Mouse (Mus musculus): ENCODE data around the gene Col11a2. TPM values are rescaled to one million over a fixed set of nuclear protein-coding genes. Genes with fewer than 3 reads are reported as not detected.
A peak's percentile ranks its signal among the peaks of the same experiment; 100 is the strongest.
"Not testable (repeated sequence)": the region's sequence is repeated elsewhere in the genome, so short reads cannot be mapped to it uniquely, and the experiment has no call there.

Col11a2 gene
- 1 to 10 TPM; 3.0 to 9.6 TPM for total RNA-seq (2021)
- long read RNA-seq, experiment 1, full-length matches to known transcripts, result 2 of 16 reads
- long read RNA-seq, experiment 1, partial matches to known transcripts, result 11 of 16 reads
- long read RNA-seq, experiment 1, other reads (novel, unspliced or antisense), result 3 of 16 reads
- long read RNA-seq, experiment 2, partial matches to known transcripts, result 6 of 8 reads
- long read RNA-seq, experiment 2, other reads (novel, unspliced or antisense), result 2 of 8 reads

GRCm38 (mm10) chr17:34038878-34039561, at the start of gene Col11a2:
Col11a2 (plus strand) TSS chr17:34039437.
- DNase-seq, result peak; percentile 49
- Histone ChIP-seq H3K4me3 (peak within 1 kb of the TSS; percentile 57), H3K27ac (peak within 1 kb of the TSS; percentile 81)
- TF ChIP-seq CTCF (IDR thresholded peaks at IDR 0.05), result no peak
- intact Hi-C loops (cut with DNase I), result loop anchor here (5.0 kb wide), 1 partner anchor 68 kb away; no protein-coding TSS in a partner anchor

- intact Hi-C loops (cut with DNase I), result no loop called here
- peak; percentile 84 for TF ChIP-seq CTCF (IDR thresholded peaks at IDR 0.05)
- DNase-seq, result peak; percentile 43
- Histone ChIP-seq H3K4me3 (no peak overlapping the region), H3K27ac (no peak overlapping the region)
Measured at GRCm38 (mm10) chr17:33991788-33992664, 47.2 kb upstream of the Col11a2 start.

GRCm38 (mm10) chr17:33994959-33995358, 44.3 kb upstream of the Col11a2 start:
- DNase-seq, result no peak
- Histone ChIP-seq H3K4me3 (no peak overlapping the region), H3K27ac (no peak overlapping the region)
- TF ChIP-seq CTCF (IDR thresholded peaks at IDR 0.05), result no peak
- intact Hi-C loops (cut with DNase I), result loop anchor here (1.0 kb wide), 1 partner anchor 1273 kb away; no protein-coding TSS in a partner anchor

- no peak overlapping the region for H3K4me3 ChIP-seq
- DNase-seq, result no peak
- no peak overlapping the region for H3K27ac ChIP-seq
- TF ChIP-seq CTCF (IDR thresholded peaks at IDR 0.05), result no peak
- intact Hi-C loops (cut with DNase I), result loop anchor here (1.0 kb wide), 1 partner anchor 1273 kb away; no protein-coding TSS in a partner anchor
Measured at GRCm38 (mm10) chr17:33995651-33996050, 43.6 kb upstream of the Col11a2 start.

- H3K4me3 ChIP-seq; DNase-seq; H3K27ac ChIP-seq; intact Hi-C loops (cut with DNase I): not testable (repeated sequence)
Measured at GRCm38 (mm10) chr17:33997025-33997424, 42.2 kb upstream of the Col11a2 start.

- peak overlapping the region; percentile 89 for H3K4me3 ChIP-seq
- intact Hi-C loops (cut with DNase I); DNase-seq; H3K27ac ChIP-seq: not testable (repeated sequence)
Measured at GRCm38 (mm10) chr17:33998697-33999096, 40.5 kb upstream of the Col11a2 start.

- intact Hi-C loops (cut with DNase I), result no loop called here
- peak overlapping the region; percentile 83 for H3K27ac ChIP-seq
- peak overlapping the region; percentile 89 for H3K4me3 ChIP-seq
- TF ChIP-seq CTCF (IDR thresholded peaks at IDR 0.05), result no peak
- DNase-seq, result peak; percentile 51
Measured at GRCm38 (mm10) chr17:33999341-34000149, 39.7 kb upstream of the Col11a2 start.

- peak within 1 kb of the TSS; percentile 83 for H3K27ac ChIP-seq
- intact Hi-C loops (cut with DNase I), result no loop called here
- TF ChIP-seq CTCF (IDR thresholded peaks at IDR 0.05), result no peak
- peak; percentile 93 for DNase-seq
- H3K4me3 ChIP-seq, result peak within 1 kb of the TSS; percentile 89
Measured at GRCm38 (mm10) chr17:34000150-34000537, 39.1 kb upstream of the Col11a2 start, which contains the start of gene H2-K1. H2-K1 (minus strand) TSS chr17:34000347.

GRCm38 (mm10) chr17:34000796-34001195, 38.4 kb upstream of the Col11a2 start:
- Histone ChIP-seq H3K27ac (peak overlapping the region; percentile 72; the same call in 1 of the 2 replicates), H3K4me3 (peak overlapping the region; percentile 89)
- DNase-seq; intact Hi-C loops (cut with DNase I): not testable (repeated sequence)

- DNase-seq, result peak; percentile 40
- intact Hi-C loops (cut with DNase I), result no loop called here
- Histone ChIP-seq H3K4me3 (no peak overlapping the region), H3K27ac (no peak overlapping the region)
- peak; percentile 71 for TF ChIP-seq CTCF (IDR thresholded peaks at IDR 0.05)
Measured at GRCm38 (mm10) chr17:34003426-34003825, 35.8 kb upstream of the Col11a2 start.

- Histone ChIP-seq H3K4me3 (no peak overlapping the region), H3K27ac (no peak overlapping the region)
- no peak for TF ChIP-seq CTCF (IDR thresholded peaks at IDR 0.05)
- no peak for DNase-seq
- intact Hi-C loops (cut with DNase I), result loop anchor here (5.0 kb wide), 1 partner anchor 1286 kb away; no protein-coding TSS in a partner anchor
Measured at GRCm38 (mm10) chr17:34006570-34006969, 32.7 kb upstream of the Col11a2 start.

GRCm38 (mm10) chr17:34010156-34010555, 29.1 kb upstream of the Col11a2 start:
- intact Hi-C loops (cut with DNase I), result no loop called here
- no peak overlapping the region for H3K27ac ChIP-seq
- no peak for TF ChIP-seq CTCF (IDR thresholded peaks at IDR 0.05)
- no peak overlapping the region for H3K4me3 ChIP-seq
- no peak for DNase-seq

Data from gastrocnemius, adult 2 months (tissue).